Mouse (Mus musculus): ENCODE data around the gene Ssu2.

Gene Ssu2

GRCm38 (mm10) chr6:112387947-112388346 lies at the start of gene Ssu2:
TSS of gene Ssu2 (minus strand) at chr6:112388023.
- DNase-seq, result no peak

- no peak for DNase-seq
Measured at GRCm38 (mm10) chr6:112426018-112426732, 38.4 kb upstream of the Ssu2 start.

GRCm38 (mm10) chr6:112423746-112424501 lies 36.1 kb upstream of the Ssu2 start:
- DNase-seq, result no peak

GRCm38 (mm10) chr6:112420883-112421282 lies 33.1 kb upstream of the Ssu2 start:
- no peak for DNase-seq

GRCm38 (mm10) chr6:112419333-112419732 lies 31.5 kb upstream of the Ssu2 start:
- no peak for DNase-seq

GRCm38 (mm10) chr6:112404111-112404510 lies 16.3 kb upstream of the Ssu2 start:
- no peak for DNase-seq

- peak; percentile 29 for DNase-seq
Measured at GRCm38 (mm10) chr6:112401953-112402683, 14.3 kb upstream of the Ssu2 start.

GRCm38 (mm10) chr6:112397351-112397750 lies 9.5 kb upstream of the Ssu2 start:
- no peak for DNase-seq

GRCm38 (mm10) chr6:112396352-112396751 lies 8.5 kb upstream of the Ssu2 start:
- DNase-seq, result no peak

GRCm38 (mm10) chr6:112388385-112388784 lies 562 bp upstream of the Ssu2 start:
- DNase-seq, result no peak

GRCm38 (mm10) chr6:112386260-112386659 lies 1.6 kb downstream of the Ssu2 start:
- DNase-seq, result no peak

GRCm38 (mm10) chr6:112382990-112383685 lies 4.7 kb downstream of the Ssu2 start:
- DNase-seq, result peak; percentile 21

- no peak for DNase-seq
Measured at GRCm38 (mm10) chr6:112379054-112379453, 8.8 kb downstream of the Ssu2 start.

- DNase-seq, result no peak
Measured at GRCm38 (mm10) chr6:112375661-112376392, 12.0 kb downstream of the Ssu2 start.

GRCm38 (mm10) chr6:112373886-112374585 lies 13.8 kb downstream of the Ssu2 start:
- DNase-seq, result peak; percentile 74

GRCm38 (mm10) chr6:112365294-112365693 lies 22.5 kb downstream of the Ssu2 start:
- no peak for DNase-seq

GRCm38 (mm10) chr6:112364581-112364980 lies 23.2 kb downstream of the Ssu2 start:
- peak; percentile 65 for DNase-seq

GRCm38 (mm10) chr6:112362349-112362958 lies 25.4 kb downstream of the Ssu2 start:
- peak; percentile 68 for DNase-seq

GRCm38 (mm10) chr6:112360676-112361075 lies 27.1 kb downstream of the Ssu2 start:
- no peak for DNase-seq

- DNase-seq, result no peak
Measured at GRCm38 (mm10) chr6:112359341-112359740, 28.5 kb downstream of the Ssu2 start.

- no peak for DNase-seq
Measured at GRCm38 (mm10) chr6:112350452-112350851, 37.4 kb downstream of the Ssu2 start.
